Mouse (Mus musculus) heart, postnatal 0 days (tissue): Measurements from ENCODE around the gene Fut2. TPM values are rescaled to one million over a fixed set of nuclear protein-coding genes. Genes with fewer than 3 reads are reported as not detected.

Source experiments
- ATAC-seq: fragments of 200-750 bp; cut with Nextera tagmentation; 2 replicates; pipeline ENCODE4 v1.8.0; 2017; ENCODE audit warnings: low read depth, moderate number of reproducible peaks, moderate library complexity; ENCODE audit not compliant: insufficient read depth
- DNase-seq: peaks from one replicate; pipeline ENCODE4 v3.0.0-alpha.2; 2016; ENCODE audit warnings: low spot score
- H3K27ac ChIP-seq: fragments of 300-500 bp; sonication (generic); 2 replicates; pipeline ENCODE4 v1.5.1; 2014; ENCODE audit warnings: low read depth, mild to moderate bottlenecking
- H3K27me3 ChIP-seq: fragments of 300-500 bp; sonication (generic); 2 replicates; pipeline ENCODE4 v1.6.1; 2014; ENCODE audit warnings: low read length, mixed read lengths; ENCODE audit not compliant: control insufficient read depth, insufficient read depth
- H3K36me3 ChIP-seq: fragments of 300-500 bp; sonication (generic); replicated peaks from 2 replicates; pipeline ENCODE4 v1.6.1; 2014; ENCODE audit warnings: low read length, mixed read lengths; ENCODE audit not compliant: control insufficient read depth, insufficient read depth
- H3K4me1 ChIP-seq: fragments of 300-500 bp; sonication (generic); 2 replicates; pipeline ENCODE4 v1.6.1; 2014; ENCODE audit warnings: antibody characterized with exemption; ENCODE audit not compliant: control insufficient read depth, insufficient read depth
- H3K4me2 ChIP-seq: fragments of 300-500 bp; sonication (generic); 2 replicates; pipeline ENCODE4 v1.6.1; 2014; ENCODE audit warnings: low read depth, mild to moderate bottlenecking, low read length, moderate library complexity
- H3K4me3 ChIP-seq: fragments of 300-500 bp; sonication (generic); 2 replicates; pipeline ENCODE4 v1.5.1; 2014; ENCODE audit warnings: low read depth, low read length
- H3K9ac ChIP-seq: fragments of 300-500 bp; sonication (generic); replicated peaks from 2 replicates; pipeline ENCODE4 v1.6.1; 2014; ENCODE audit warnings: low read depth, low read length, mixed read lengths
- H3K9me3 ChIP-seq: fragments of 300-500 bp; sonication (generic); replicated peaks from 2 replicates; pipeline ENCODE4 v1.6.1; 2016; ENCODE audit warnings: low read length; ENCODE audit not compliant: control insufficient read depth
- CTCF ChIP-seq: IDR thresholded peaks from 2 replicates; pipeline ENCODE4 v1.5.1; 2016; ENCODE audit warnings: antibody characterized with exemption, control low read depth, low read depth
- EP300 ChIP-seq: IDR thresholded peaks from 2 replicates; pipeline ENCODE4 v1.6.1; 2016; ENCODE audit warnings: antibody characterized with exemption, low read depth
- WGBS: fragments of 180-500 bp; shearing (Covaris S2); extraction: QIAGEN DNeasy Blood & Tissue Kit; methylation state at CpG from one replicate; pipeline ENCODE4 v1.1.7; 2014; 5-methylcytosine and 5-hydroxymethylcytosine counted together
- polyA plus RNA-seq: library from polyadenylated mRNA; unstranded; fragments of >200 nt; fragmentation: Nextera tagmentation; extraction: Ambion mirVana; gene quantifications from 2 replicates; pipeline ENCODE4 v1.2.1, GENCODE M21; 2015
- total RNA-seq: library from RNA; depleted of rRNA; stranded (reverse); fragments of >200 nt; gene quantifications from 2 replicates; pipeline ENCODE4 v1.2.3, GENCODE M21; 2014; ENCODE audit warnings: low replicate concordance

Gene Fut2
- total and polyA plus RNA-seq, 2 experiments from 2014 or later: 1.7 TPM; not detected in 1

GRCm38 (mm10) chr7:45704730-45705442 lies 38.7 kb upstream of the Fut2 start, which contains the start of gene Dbp:
TSS of gene Dbp (plus strand) at chr7:45705088.
- Histone ChIP-seq H3K4me2 (peak within 1 kb of the TSS; percentile 96), H3K9ac (peak within 1 kb of the TSS; percentile 92), H3K4me1 (peaks cover 31% of the 10 kb centered on the region), H3K36me3 (peaks cover 7% of the 10 kb centered on the region; the same call in 1 of the 2 replicates), H3K27me3 (peaks cover 7% of the 10 kb centered on the region), H3K9me3 (no peaks in the 10 kb centered on the region), H3K4me3 (peak within 1 kb of the TSS; percentile 77), H3K27ac (peak within 1 kb of the TSS; percentile 98)
- peak; percentile 98 for DNase-seq
- peak; percentile 83 for ATAC-seq
- TF ChIP-seq CTCF (no peak), EP300 (peak; percentile 89)
- WGBS: under 1% methylated on average over 33 of the region's 36 CpGs

DNA sequence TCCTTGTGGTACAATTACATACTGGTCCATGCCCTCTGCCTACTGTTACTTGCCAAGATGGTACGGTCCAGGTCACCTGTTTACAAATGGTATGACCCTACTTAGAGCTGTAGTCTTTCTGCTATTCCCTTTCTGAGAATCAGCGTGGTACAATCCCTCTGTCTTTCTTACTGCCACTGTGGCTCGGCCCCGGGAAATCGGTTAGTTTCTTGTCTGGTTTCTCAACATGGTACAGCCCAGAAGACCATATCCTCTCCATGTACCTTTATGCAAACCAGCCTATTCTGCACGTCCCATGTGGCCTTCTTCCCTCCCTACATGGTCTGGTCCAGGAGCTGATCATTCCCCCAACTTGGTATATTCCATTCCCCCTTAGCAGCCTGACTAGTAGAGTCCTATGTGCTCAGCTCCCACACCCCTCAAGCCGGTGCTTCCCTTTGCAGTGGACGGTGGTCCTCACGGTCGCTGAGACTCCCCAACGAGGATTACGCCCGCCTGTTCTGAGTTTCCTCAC lies 37.9 kb upstream of the Fut2 start:
- WGBS: 1% methylated on average over 13 of the region's 13 CpGs
- no peak for TF ChIP-seq EP300
- TF ChIP-seq CTCF: no peak
- H3K27me3 ChIP-seq: peaks cover 14% of the 10 kb centered on the region

DNA sequence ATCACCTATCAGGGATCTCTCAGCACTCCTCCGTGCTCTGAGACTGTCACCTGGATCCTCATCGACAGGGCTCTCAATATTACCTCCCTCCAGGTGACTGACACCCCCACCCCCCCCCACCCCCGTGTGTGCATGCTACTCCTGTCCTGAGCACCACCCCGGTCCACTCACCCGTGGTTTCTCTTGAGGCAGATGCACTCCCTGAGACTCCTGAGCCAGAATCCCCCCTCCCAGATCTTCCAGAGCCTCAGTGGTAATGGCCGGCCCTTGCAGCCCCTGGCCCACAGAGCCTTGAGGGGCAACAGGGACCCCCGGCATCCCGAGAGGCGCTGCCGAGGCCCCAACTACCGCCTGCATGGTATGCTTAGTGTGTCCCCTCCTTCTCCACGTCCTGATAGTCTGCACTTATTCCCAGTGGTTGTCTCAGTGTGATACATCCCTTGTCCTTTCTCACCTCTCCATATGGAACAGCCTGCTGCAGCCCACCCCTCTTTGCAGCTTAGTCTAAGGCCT lies 37.4 kb upstream of the Fut2 start:
- peaks cover 32% of the 10 kb centered on the region for H3K4me1 ChIP-seq
- no peak for ATAC-seq

More for the DNA sequence above, 37.9 kb upstream of the Fut2 start:
- H3K4me3 ChIP-seq: peak overlapping the region; percentile 77
- H3K4me1 ChIP-seq: peaks cover 35% of the 10 kb centered on the region
- H3K9me3 ChIP-seq: no peaks in the 10 kb centered on the region
- peak overlapping the region; percentile 96 for H3K4me2 ChIP-seq
- H3K36me3 ChIP-seq: no peaks in the 10 kb centered on the region
- H3K27ac ChIP-seq: peak overlapping the region; percentile 93
- DNase-seq (peak; percentile 87), ATAC-seq (peak; percentile 57)
- H3K9ac ChIP-seq: peak overlapping the region; percentile 64

GRCm38 (mm10) chr7:45702809-45703520 lies 36.8 kb upstream of the Fut2 start:
- H3K36me3 ChIP-seq: no peaks in the 10 kb centered on the region
- H3K27ac ChIP-seq: no peak overlapping the region
- no peak for TF ChIP-seq EP300
- no peak for TF ChIP-seq CTCF
- no peak overlapping the region for H3K9ac ChIP-seq
- peaks cover 26% of the 10 kb centered on the region for H3K4me1 ChIP-seq
- no peaks in the 10 kb centered on the region for H3K9me3 ChIP-seq
- H3K4me3 ChIP-seq: no peak overlapping the region
- WGBS: 87% methylated on average over 17 of the region's 17 CpGs
- DNase-seq: no peak
- ATAC-seq: no peak
- H3K27me3 ChIP-seq: peaks cover 24% of the 10 kb centered on the region
- no peak overlapping the region for H3K4me2 ChIP-seq

More for the DNA sequence above, 37.4 kb upstream of the Fut2 start:
- DNase-seq: no peak
- H3K27me3 ChIP-seq: peaks cover 20% of the 10 kb centered on the region
- peak overlapping the region; percentile 96 for H3K4me2 ChIP-seq
- no peaks in the 10 kb centered on the region for H3K36me3 ChIP-seq
- 36% methylated on average over 12 of the region's 12 CpGs for WGBS
- peak overlapping the region; percentile 93 for H3K27ac ChIP-seq
- TF ChIP-seq CTCF (no peak), EP300 (no peak)
- H3K9me3 ChIP-seq: no peaks in the 10 kb centered on the region
- peak overlapping the region; percentile 77 for H3K4me3 ChIP-seq
- H3K9ac ChIP-seq: peak overlapping the region; percentile 64; the same call in 1 of the 2 replicates

- H3K9me3 ChIP-seq: no peaks in the 10 kb centered on the region
- H3K36me3 ChIP-seq: no peaks in the 10 kb centered on the region
- H3K4me3 ChIP-seq: no peak overlapping the region
- TF ChIP-seq EP300: no peak
- TF ChIP-seq CTCF: no peak
- H3K9ac ChIP-seq: no peak overlapping the region
- no peak overlapping the region for H3K4me2 ChIP-seq
- ATAC-seq: no peak
- no peak for DNase-seq
- H3K27ac ChIP-seq: no peak overlapping the region
- 84% methylated on average over 11 of the region's 11 CpGs for WGBS
- H3K4me1 ChIP-seq: peaks cover 22% of the 10 kb centered on the region
- H3K27me3 ChIP-seq: peaks cover 24% of the 10 kb centered on the region
Measured at GRCm38 (mm10) chr7:45702316-45702715, 36.1 kb upstream of the Fut2 start.
